Mouse (Mus musculus) testis, postnatal 10 days (tissue): ENCODE data around the gene Eif4enif1.
"Not testable (repeated sequence)": the region's sequence is repeated elsewhere in the genome, so short reads cannot be mapped to it uniquely, and the experiment has no call there.

ENCODE experiments used
- DNase-seq: peaks from one replicate; pipeline ENCODE4 v3.0.0; 2021; ENCODE audit warnings: low spot score

Eif4enif1 gene

GRCm38 (mm10) chr11:3202231-3202701, at the start of gene Eif4enif1:
Gene Eif4enif1, plus strand, starts transcription at chr11:3202392.
- DNase-seq, result peak; percentile 95

- peak; percentile 81 for DNase-seq
These were observed 48.4 kb upstream of the Eif4enif1 start for GRCm38 (mm10) chr11:3153666-3154397.

- not testable (repeated sequence) for DNase-seq
These were observed 45.2 kb upstream of the Eif4enif1 start for GRCm38 (mm10) chr11:3156991-3157390.

GRCm38 (mm10) chr11:3157996-3158395, 44.2 kb upstream of the Eif4enif1 start:
- DNase-seq, result peak; percentile 54

GRCm38 (mm10) chr11:3158800-3159199, 43.4 kb upstream of the Eif4enif1 start:
- DNase-seq, result not testable (repeated sequence)

GRCm38 (mm10) chr11:3161370-3161769, 40.8 kb upstream of the Eif4enif1 start:
- peak; percentile 83 for DNase-seq

- peak; percentile 85 for DNase-seq
These were observed 39.8 kb upstream of the Eif4enif1 start for GRCm38 (mm10) chr11:3162236-3162897.

- peak; percentile 73 for DNase-seq
These were observed 39.1 kb upstream of the Eif4enif1 start for GRCm38 (mm10) chr11:3163122-3163521.

GRCm38 (mm10) chr11:3163661-3164060, 38.5 kb upstream of the Eif4enif1 start:
- not testable (repeated sequence) for DNase-seq

GRCm38 (mm10) chr11:3165210-3165782, 36.9 kb upstream of the Eif4enif1 start:
- DNase-seq, result not testable (repeated sequence)

- DNase-seq, result not testable (repeated sequence)
These were observed 35.9 kb upstream of the Eif4enif1 start for GRCm38 (mm10) chr11:3166321-3166720.

GRCm38 (mm10) chr11:3167129-3167528, 35.1 kb upstream of the Eif4enif1 start:
- not testable (repeated sequence) for DNase-seq

GRCm38 (mm10) chr11:3167571-3168001, 34.6 kb upstream of the Eif4enif1 start:
- DNase-seq, result peak; percentile 77

- peak; percentile 71 for DNase-seq
These were observed 33.1 kb upstream of the Eif4enif1 start for GRCm38 (mm10) chr11:3169042-3169441.

GRCm38 (mm10) chr11:3171931-3172330, 30.3 kb upstream of the Eif4enif1 start:
- DNase-seq, result peak; percentile 79

GRCm38 (mm10) chr11:3172526-3172925, 29.7 kb upstream of the Eif4enif1 start:
- not testable (repeated sequence) for DNase-seq

- peak; percentile 88 for DNase-seq
These were observed 28.5 kb upstream of the Eif4enif1 start for GRCm38 (mm10) chr11:3173425-3174318.

GRCm38 (mm10) chr11:3178968-3179725, 23.0 kb upstream of the Eif4enif1 start:
- DNase-seq, result peak; percentile 79

- DNase-seq, result peak; percentile 61
These were observed 22.5 kb upstream of the Eif4enif1 start for GRCm38 (mm10) chr11:3179726-3180092.

- DNase-seq, result not testable (repeated sequence)
These were observed 21.6 kb upstream of the Eif4enif1 start for GRCm38 (mm10) chr11:3180510-3181160.
